Mouse (Mus musculus): Measurements from ENCODE around the gene Inava. TPM values are rescaled to one million over a fixed set of nuclear protein-coding genes. Genes with fewer than 3 reads are reported as not detected.

Inava gene
- polyA plus RNA-seq, 2 experiments: 0.16 to 0.36 TPM

DNA sequence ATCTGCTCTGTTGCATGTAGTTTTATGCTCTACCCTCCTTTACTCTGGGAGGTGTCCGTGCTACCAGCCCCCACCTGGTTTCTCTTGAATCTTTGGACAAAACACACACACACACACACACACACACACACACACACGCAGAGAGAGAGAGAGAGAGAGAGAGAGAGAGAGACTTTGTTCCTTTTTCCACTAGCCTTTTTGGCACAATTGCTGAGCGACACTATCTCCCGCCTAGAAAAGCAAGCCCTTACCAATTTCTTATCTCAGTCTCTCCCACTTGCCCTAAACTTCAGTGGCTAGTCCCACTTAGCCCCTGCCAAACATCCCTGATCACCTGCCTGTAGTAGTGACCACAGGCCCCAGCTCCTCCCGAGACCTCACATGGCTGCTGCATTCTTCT, 10.4 kb upstream of the Inava start:
- DNase-seq (ENCODE audit: low read depth in 3 of 3, low spot score in 3 of 3) (no peak), ATAC-seq (ENCODE audit: insufficient read depth) (no peak)
- H3K4me2 ChIP-seq (ENCODE audit: low read depth): no peak overlapping the region
- H3K4me3 ChIP-seq (ENCODE audit: insufficient read depth in 1 of 2, low read depth in 2 of 2, low read length in 2 of 2): no peak overlapping the region
- H3K27me3 ChIP-seq (ENCODE audit: control insufficient read depth, insufficient read depth, low read length): no peaks in the 10 kb centered on the region
- H3K36me3 ChIP-seq (replicated peaks; ENCODE audit: control insufficient read depth, insufficient read depth, low read depth): no peaks in the 10 kb centered on the region
- WGBS (ENCODE audit: insufficient replicate concordance): 50% methylated on average over 5 of the region's 5 CpGs
- no peak overlapping the region for H3K9ac ChIP-seq (replicated peaks)
- no peaks in the 10 kb centered on the region for H3K4me1 ChIP-seq (replicated peaks; ENCODE audit: control insufficient read depth in 2 of 2, insufficient read depth in 2 of 2, low read length in 1 of 2)
- no peaks in the 10 kb centered on the region for H3K9me3 ChIP-seq (ENCODE audit: control insufficient read depth, low read length)
- no peak overlapping the region for H3K27ac ChIP-seq
- no peak for TF ChIP-seq CTCF (IDR thresholded peaks at IDR 0.05; ENCODE audit: low read depth)
- no peak for TF ChIP-seq EP300 (IDR thresholded peaks at IDR 0.05; ENCODE audit: low read depth)

DNA sequence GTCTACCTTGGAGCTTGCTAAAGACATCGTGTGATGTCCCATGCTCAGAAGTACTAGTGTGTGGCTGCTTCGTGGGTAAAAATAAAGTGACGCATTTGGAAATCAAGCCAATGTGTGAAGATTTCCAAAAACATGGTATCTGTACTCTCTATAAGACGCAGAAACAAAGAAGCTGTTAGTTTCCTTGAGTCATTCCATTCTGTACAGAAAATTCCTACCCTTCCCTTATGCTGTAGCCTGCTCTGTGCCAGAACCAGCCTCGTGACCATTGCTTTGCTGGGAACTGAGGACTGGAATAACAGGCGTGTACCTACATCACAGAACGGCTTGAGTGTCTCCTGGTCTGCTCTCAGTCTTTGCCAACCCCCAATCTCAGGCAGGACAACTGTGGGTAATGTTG, 7.7 kb upstream of the Inava start:
- DNase-seq (ENCODE audit: low read depth in 3 of 3, low spot score in 3 of 3) (no peak), ATAC-seq (ENCODE audit: insufficient read depth) (no peak)
- H3K4me3 ChIP-seq (ENCODE audit: insufficient read depth in 1 of 2, low read depth in 2 of 2, low read length in 2 of 2): no peak overlapping the region
- H3K27me3 ChIP-seq (ENCODE audit: control insufficient read depth, insufficient read depth, low read length): no peaks in the 10 kb centered on the region
- no peaks in the 10 kb centered on the region for H3K36me3 ChIP-seq (replicated peaks; ENCODE audit: control insufficient read depth, insufficient read depth, low read depth)
- 65% methylated on average over 7 of the region's 7 CpGs for WGBS (ENCODE audit: insufficient replicate concordance)
- TF ChIP-seq EP300 (IDR thresholded peaks at IDR 0.05; ENCODE audit: low read depth) (no peak), CTCF (IDR thresholded peaks at IDR 0.05; ENCODE audit: low read depth) (no peak)
- no peaks in the 10 kb centered on the region for H3K9me3 ChIP-seq (ENCODE audit: control insufficient read depth, low read length)
- H3K9ac ChIP-seq (replicated peaks): no peak overlapping the region
- H3K27ac ChIP-seq: no peak overlapping the region
- H3K4me2 ChIP-seq (ENCODE audit: low read depth): no peak overlapping the region
- no peaks in the 10 kb centered on the region for H3K4me1 ChIP-seq (replicated peaks; ENCODE audit: control insufficient read depth in 2 of 2, insufficient read depth in 2 of 2, low read length in 1 of 2)

DNA sequence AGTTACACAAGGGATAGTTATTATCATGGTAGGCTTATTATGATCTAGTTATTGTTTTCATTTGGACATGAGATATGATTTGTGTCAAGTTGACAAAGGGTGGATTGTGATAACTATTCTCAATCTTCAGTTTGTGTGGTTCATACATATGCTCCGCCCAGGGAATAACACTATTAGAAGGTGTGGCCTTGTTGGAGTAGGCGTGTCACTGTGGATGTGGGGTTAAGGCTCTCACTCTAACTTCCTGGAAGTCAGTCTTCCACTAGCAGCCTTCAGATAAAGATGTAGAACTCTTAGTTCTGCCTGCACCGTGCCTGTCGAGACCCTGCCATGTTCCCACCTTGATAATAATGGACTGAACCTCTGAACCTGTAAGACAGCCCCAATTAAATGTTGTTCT, 4.4 kb upstream of the Inava start:
- Histone ChIP-seq H3K4me2 (ENCODE audit: low read depth) (no peak overlapping the region), H3K9me3 (ENCODE audit: control insufficient read depth, low read length) (no peaks in the 10 kb centered on the region), H3K27ac (no peak overlapping the region), H3K4me3 (ENCODE audit: insufficient read depth in 1 of 2, low read depth in 2 of 2, low read length in 2 of 2) (no peak overlapping the region), H3K27me3 (ENCODE audit: control insufficient read depth, insufficient read depth, low read length) (peaks cover 19% of the 10 kb centered on the region), H3K9ac (replicated peaks) (no peak overlapping the region), H3K4me1 (replicated peaks; ENCODE audit: control insufficient read depth in 2 of 2, insufficient read depth in 2 of 2, low read length in 1 of 2) (0 out of 4 replicates have a peak, but pooled peaks cover 0 to 3% of the 10 kb centered on the region in 2 experiments), H3K36me3 (replicated peaks; ENCODE audit: control insufficient read depth, insufficient read depth, low read depth) (no peaks in the 10 kb centered on the region)
- ATAC-seq (ENCODE audit: insufficient read depth) (no peak), DNase-seq (ENCODE audit: low read depth in 3 of 3, low spot score in 3 of 3) (no peak)
- WGBS (ENCODE audit: insufficient replicate concordance): 45% methylated on average over 4 of the region's 4 CpGs
- no peak for TF ChIP-seq CTCF (IDR thresholded peaks at IDR 0.05; ENCODE audit: low read depth)
- no peak for TF ChIP-seq EP300 (IDR thresholded peaks at IDR 0.05; ENCODE audit: low read depth)

DNA sequence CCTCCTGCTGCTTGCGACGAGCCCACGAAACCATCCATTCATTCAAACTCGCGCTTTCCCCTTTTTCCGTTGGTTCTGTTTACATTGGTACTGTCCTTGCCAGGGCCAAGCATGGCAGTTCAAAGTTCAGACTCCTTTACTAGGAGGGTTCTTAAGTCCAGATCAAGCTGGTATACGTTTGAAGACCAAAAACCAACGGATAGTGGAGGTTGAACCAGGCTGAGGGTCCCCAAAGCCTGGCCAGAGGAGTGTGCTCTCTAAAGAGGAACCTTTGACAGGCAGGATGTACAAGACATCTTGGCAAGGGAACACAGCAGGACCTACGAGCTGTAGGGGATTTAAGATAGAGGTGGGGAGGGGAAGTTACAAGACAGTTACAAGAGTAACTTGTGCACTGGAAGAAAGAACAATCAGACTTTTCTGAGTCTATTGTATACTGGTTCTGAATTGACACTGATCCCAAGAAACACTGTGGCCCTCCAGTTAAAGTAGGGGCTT, 580 bp upstream of the Inava start:
- DNase-seq (ENCODE audit: low read depth in 3 of 3, low spot score in 3 of 3): no peak
- Histone ChIP-seq H3K27me3 (ENCODE audit: control insufficient read depth, insufficient read depth, low read length) (peaks cover 50% of the 10 kb centered on the region), H3K36me3 (replicated peaks; ENCODE audit: control insufficient read depth, insufficient read depth, low read depth) (no peaks in the 10 kb centered on the region), H3K9ac (replicated peaks) (no peak overlapping the region), H3K4me1 (replicated peaks; ENCODE audit: control insufficient read depth in 2 of 2, insufficient read depth in 2 of 2, low read length in 1 of 2) (0 out of 4 replicates have a peak, but pooled peaks cover 0 to 3% of the 10 kb centered on the region in 2 experiments), H3K4me3 (ENCODE audit: insufficient read depth in 1 of 2, low read depth in 2 of 2, low read length in 2 of 2) (peak overlapping the region; percentile 32 to 52), H3K9me3 (ENCODE audit: control insufficient read depth, low read length) (no peaks in the 10 kb centered on the region), H3K27ac (no peak overlapping the region), H3K4me2 (ENCODE audit: low read depth) (peak overlapping the region; percentile 71)
- ATAC-seq (ENCODE audit: insufficient read depth): no peak
- TF ChIP-seq EP300 (IDR thresholded peaks at IDR 0.05; ENCODE audit: low read depth): no peak
- TF ChIP-seq CTCF (IDR thresholded peaks at IDR 0.05; ENCODE audit: low read depth): no peak; the same call in none of the 2 replicates
- WGBS (ENCODE audit: insufficient replicate concordance): under 1% methylated on average over 9 of the region's 9 CpGs

DNA sequence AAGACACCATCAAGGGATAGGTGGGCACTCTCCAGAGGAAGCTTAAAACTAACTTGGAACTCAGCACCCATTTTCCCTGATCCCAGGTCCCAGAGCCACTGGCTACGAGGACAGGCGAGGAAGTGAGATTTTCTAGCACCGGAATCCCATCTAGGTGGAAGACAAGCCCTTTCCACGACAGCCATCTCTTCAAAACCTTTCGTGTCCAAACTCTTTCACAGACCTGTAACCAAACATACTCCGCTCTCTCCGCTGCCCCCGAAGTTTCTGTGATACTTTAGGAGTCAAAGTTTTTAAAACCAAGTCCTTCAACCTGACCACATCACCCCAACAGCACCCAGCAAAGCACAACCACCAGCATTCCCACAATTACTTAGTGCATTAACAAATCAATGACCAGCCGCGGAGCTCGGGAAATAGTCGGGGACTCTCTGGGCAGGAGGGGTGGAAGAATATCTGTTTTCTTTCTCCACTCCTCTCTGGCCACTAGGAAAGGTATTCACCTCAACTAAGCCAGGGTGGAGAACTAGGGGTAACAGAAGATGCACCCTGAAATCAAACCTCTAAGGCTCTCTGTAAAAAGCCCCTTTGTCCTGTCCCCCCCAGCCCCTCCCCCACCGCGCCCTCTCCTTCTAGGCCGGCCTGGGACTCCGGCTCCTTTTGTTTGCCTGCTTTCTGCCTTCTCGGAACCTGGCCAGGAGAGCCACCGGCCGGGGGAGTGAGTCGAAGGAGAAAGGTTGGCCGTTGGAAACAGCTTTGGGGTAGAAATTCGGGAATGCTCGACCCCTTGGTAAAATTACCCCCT, 876 bp downstream of the Inava start:
- peaks cover 0 to 10% of the 10 kb centered on the region in 2 experiments; a peak in 2 of 4 replicates for H3K4me1 ChIP-seq (replicated peaks; ENCODE audit: control insufficient read depth in 2 of 2, insufficient read depth in 2 of 2, low read length in 1 of 2)
- no peak for TF ChIP-seq CTCF (IDR thresholded peaks at IDR 0.05; ENCODE audit: low read depth)
- no peak for TF ChIP-seq EP300 (IDR thresholded peaks at IDR 0.05; ENCODE audit: low read depth)
- WGBS (ENCODE audit: insufficient replicate concordance): 4% methylated on average over 23 of the region's 23 CpGs
- H3K9me3 ChIP-seq (ENCODE audit: control insufficient read depth, low read length): no peaks in the 10 kb centered on the region
- H3K36me3 ChIP-seq (replicated peaks; ENCODE audit: control insufficient read depth, insufficient read depth, low read depth): no peaks in the 10 kb centered on the region
- ATAC-seq (ENCODE audit: insufficient read depth) (no peak), DNase-seq (ENCODE audit: low read depth in 3 of 3, low spot score in 3 of 3) (no peak)
- peak overlapping the region in 1 of 2 experiments; percentile 52; a peak in 3 of 4 replicates for H3K4me3 ChIP-seq (ENCODE audit: insufficient read depth in 1 of 2, low read depth in 2 of 2, low read length in 2 of 2)
- peaks cover 50% of the 10 kb centered on the region for H3K27me3 ChIP-seq (ENCODE audit: control insufficient read depth, insufficient read depth, low read length)
- no peak overlapping the region for H3K27ac ChIP-seq
- no peak overlapping the region for H3K9ac ChIP-seq (replicated peaks)
- peak overlapping the region; percentile 71 for H3K4me2 ChIP-seq (ENCODE audit: low read depth)
